Mouse (Mus musculus): ENCODE measurements at regions not wholly inside any gene's neighbourhood (a gene's known extent, or its start where the extent isn't known, plus 50 kb on each side); places are given as distances from the start of the nearest gene placed in this dataset.

DNA sequence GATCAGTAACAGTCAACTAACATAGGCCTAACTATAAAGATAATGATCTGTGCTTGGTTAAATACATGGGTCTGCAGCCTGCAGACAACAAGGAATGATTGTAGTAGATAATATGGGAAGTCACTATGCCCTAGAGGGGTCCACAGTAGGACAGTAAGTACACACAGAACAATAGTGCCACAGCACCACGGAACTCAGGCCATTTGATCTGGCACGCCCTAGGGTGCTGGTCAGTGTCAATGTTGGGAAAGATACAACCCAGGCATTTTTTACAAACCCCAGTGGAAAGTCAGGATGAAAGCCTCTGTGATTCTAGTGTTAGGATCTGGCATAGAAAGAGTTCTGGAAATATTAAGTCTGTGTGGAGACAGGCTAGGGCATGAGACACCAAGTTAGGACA lies 144.4 kb downstream of the Adamts15 start:
- no peak overlapping the region for H3K4me3 ChIP-seq (replicated peaks; ENCODE audit: extremely low read depth, low read depth, low read length)
- WGBS: 93% methylated on average over 2 of the region's 2 CpGs
- H3K4me1 ChIP-seq (ENCODE audit: control insufficient read depth, insufficient read depth, low read length): no peaks in the 10 kb centered on the region
- TF ChIP-seq POLR2A (IDR thresholded peaks at IDR 0.05; ENCODE audit: borderline replicate concordance, extremely low read depth, low read depth, low read length): no peak
- TF ChIP-seq CTCF (IDR thresholded peaks at IDR 0.05; ENCODE audit: insufficient read depth, low read length): no peak
- no peak for DNase-seq

DNA sequence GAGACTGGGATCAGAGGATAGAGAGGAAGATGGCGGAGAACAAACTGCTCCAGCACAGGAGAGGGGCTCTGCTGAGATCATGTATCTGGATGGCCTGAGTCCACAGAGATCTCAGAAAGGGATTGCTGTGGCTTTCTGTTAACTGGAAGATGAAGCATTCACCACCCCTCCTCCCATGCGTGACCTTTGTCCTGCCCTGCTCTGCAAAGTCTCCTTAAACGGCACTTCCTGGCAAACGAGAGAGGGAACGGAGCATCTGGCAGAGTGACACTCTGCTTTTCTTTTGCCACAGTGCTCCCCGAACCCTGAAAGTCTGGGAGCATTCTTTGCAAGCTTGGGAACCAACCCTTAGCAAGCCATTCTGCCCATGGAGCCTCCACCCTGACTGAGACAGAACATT lies 147.1 kb downstream of the Adamts15 start:
- DNase-seq: no peak
- TF ChIP-seq CTCF (IDR thresholded peaks at IDR 0.05; ENCODE audit: insufficient read depth, low read length) (no peak), POLR2A (IDR thresholded peaks at IDR 0.05; ENCODE audit: borderline replicate concordance, extremely low read depth, low read depth, low read length) (no peak)
- 48% methylated on average over 6 of the region's 6 CpGs for WGBS
- no peak overlapping the region for H3K4me3 ChIP-seq (replicated peaks; ENCODE audit: extremely low read depth, low read depth, low read length)
- H3K4me1 ChIP-seq (ENCODE audit: control insufficient read depth, insufficient read depth, low read length): no peaks in the 10 kb centered on the region

GRCm38 (mm10) chr9:30772456-30772855 lies 149.8 kb downstream of the Adamts15 start:
- WGBS: 58% methylated on average over 3 of the region's 3 CpGs
- no peak for DNase-seq
- TF ChIP-seq CTCF (IDR thresholded peaks at IDR 0.05; ENCODE audit: insufficient read depth, low read length) (no peak), POLR2A (IDR thresholded peaks at IDR 0.05; ENCODE audit: borderline replicate concordance, extremely low read depth, low read depth, low read length) (no peak)
- Histone ChIP-seq H3K4me1 (ENCODE audit: control insufficient read depth, insufficient read depth, low read length) (no peaks in the 10 kb centered on the region), H3K4me3 (replicated peaks; ENCODE audit: extremely low read depth, low read depth, low read length) (no peak overlapping the region)

DNA sequence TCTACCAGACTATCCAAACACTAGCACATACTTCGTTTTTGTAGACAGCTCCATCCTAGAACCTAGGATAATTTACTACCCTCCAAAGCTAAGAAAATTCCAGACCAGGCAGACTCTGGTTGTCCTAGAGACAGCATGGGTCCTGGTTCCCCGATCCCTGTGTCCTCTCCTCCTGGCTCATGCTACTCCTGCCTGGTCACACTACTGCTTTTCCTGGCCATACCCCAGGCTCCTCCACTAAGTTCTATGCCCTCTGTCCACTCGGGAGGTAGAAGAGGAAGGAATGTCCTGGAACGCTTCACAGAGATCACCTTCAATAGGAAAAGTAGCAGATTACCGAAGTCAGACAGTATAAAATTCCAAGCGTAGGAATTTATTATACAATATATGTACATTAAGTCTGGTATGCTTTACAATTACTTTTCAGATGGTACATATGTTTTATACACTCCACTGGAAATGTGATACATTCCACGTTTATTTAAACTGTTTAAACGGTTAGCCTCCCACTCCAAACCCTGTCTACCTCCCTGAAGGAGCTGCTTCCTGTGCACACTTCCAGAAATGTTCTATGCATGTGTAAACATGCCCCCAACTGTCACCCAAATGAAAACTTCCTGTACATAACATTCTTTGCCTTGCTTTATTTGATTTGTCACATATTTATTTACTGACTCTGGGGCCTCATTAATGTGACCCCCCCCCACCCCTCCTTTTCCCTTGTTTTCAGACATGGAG lies 151.6 kb downstream of the Adamts15 start:
- Histone ChIP-seq H3K4me3 (replicated peaks; ENCODE audit: extremely low read depth, low read depth, low read length) (no peak overlapping the region), H3K4me1 (ENCODE audit: control insufficient read depth, insufficient read depth, low read length) (no peaks in the 10 kb centered on the region)
- no peak for DNase-seq
- WGBS: 60% methylated on average over 8 of the region's 8 CpGs
- TF ChIP-seq CTCF (IDR thresholded peaks at IDR 0.05; ENCODE audit: insufficient read depth, low read length) (no peak), POLR2A (IDR thresholded peaks at IDR 0.05; ENCODE audit: borderline replicate concordance, extremely low read depth, low read depth, low read length) (no peak)

- no peak overlapping the region for H3K4me3 ChIP-seq (replicated peaks; ENCODE audit: extremely low read depth, low read depth, low read length)
- WGBS: 65% methylated on average over 4 of the region's 4 CpGs
- no peak for TF ChIP-seq POLR2A (IDR thresholded peaks at IDR 0.05; ENCODE audit: borderline replicate concordance, extremely low read depth, low read depth, low read length)
- TF ChIP-seq CTCF (IDR thresholded peaks at IDR 0.05; ENCODE audit: insufficient read depth, low read length): no peak
- DNase-seq: no peak
- no peaks in the 10 kb centered on the region for H3K4me1 ChIP-seq (ENCODE audit: control insufficient read depth, insufficient read depth, low read length)
Measured at GRCm38 (mm10) chr9:30769435-30769729, 152.9 kb downstream of the Adamts15 start.

DNA sequence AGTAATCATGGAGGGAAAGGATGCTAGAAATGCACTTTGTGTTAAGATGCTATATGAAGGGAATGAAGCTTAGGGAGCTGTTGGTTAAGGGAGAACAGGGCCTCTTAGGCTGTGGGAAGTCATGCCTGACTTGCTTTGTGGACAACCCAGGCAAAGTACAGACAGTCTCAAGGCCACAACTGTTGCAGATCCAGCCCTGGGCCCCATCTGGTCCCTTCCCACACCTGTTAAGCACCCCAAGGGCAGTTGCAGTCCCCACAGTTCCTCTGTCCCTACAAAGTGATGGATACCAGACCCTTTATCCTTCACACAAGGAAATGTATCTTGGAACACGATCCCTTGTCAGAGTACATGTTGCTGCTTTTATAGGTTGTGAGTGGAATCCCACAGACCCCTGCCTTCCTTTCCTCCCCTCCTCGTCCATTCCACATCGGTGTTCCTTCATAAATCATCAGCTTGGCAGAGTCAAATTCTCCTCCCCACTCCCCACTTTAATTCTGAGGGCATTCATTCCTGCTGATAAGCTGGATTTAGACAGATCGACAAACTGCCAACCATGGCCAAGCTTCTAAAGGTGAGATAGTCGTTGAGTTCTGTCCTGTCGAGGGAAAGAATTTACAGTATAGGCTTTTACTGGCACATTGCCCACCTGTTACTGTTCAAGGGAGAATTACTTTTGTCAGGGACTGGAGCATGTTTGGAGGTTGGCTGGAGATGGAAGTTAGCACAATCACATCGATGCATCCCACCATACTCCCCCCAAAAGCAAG lies 153.4 kb downstream of the Adamts15 start:
- no peaks in the 10 kb centered on the region for H3K4me1 ChIP-seq (ENCODE audit: control insufficient read depth, insufficient read depth, low read length)
- H3K4me3 ChIP-seq (replicated peaks; ENCODE audit: extremely low read depth, low read depth, low read length): no peak overlapping the region
- 63% methylated on average over 7 of the region's 7 CpGs for WGBS
- TF ChIP-seq CTCF (IDR thresholded peaks at IDR 0.05; ENCODE audit: insufficient read depth, low read length) (no peak), POLR2A (IDR thresholded peaks at IDR 0.05; ENCODE audit: borderline replicate concordance, extremely low read depth, low read depth, low read length) (no peak)
- DNase-seq: no peak

GRCm38 (mm10) chr9:30766701-30767100 lies 155.6 kb downstream of the Adamts15 start:
- Histone ChIP-seq H3K4me1 (ENCODE audit: control insufficient read depth, insufficient read depth, low read length) (no peaks in the 10 kb centered on the region), H3K4me3 (replicated peaks; ENCODE audit: extremely low read depth, low read depth, low read length) (no peak overlapping the region)
- no peak for DNase-seq
- 89% methylated on average over 6 of the region's 6 CpGs for WGBS
- no peak for TF ChIP-seq CTCF (IDR thresholded peaks at IDR 0.05; ENCODE audit: insufficient read depth, low read length)
- TF ChIP-seq POLR2A (IDR thresholded peaks at IDR 0.05; ENCODE audit: borderline replicate concordance, extremely low read depth, low read depth, low read length): no peak

GRCm38 (mm10) chr9:30766171-30766570 lies 156.1 kb downstream of the Adamts15 start:
- DNase-seq: no peak
- Histone ChIP-seq H3K4me1 (ENCODE audit: control insufficient read depth, insufficient read depth, low read length) (no peaks in the 10 kb centered on the region), H3K4me3 (replicated peaks; ENCODE audit: extremely low read depth, low read depth, low read length) (no peak overlapping the region)
- TF ChIP-seq POLR2A (IDR thresholded peaks at IDR 0.05; ENCODE audit: borderline replicate concordance, extremely low read depth, low read depth, low read length) (no peak), CTCF (IDR thresholded peaks at IDR 0.05; ENCODE audit: insufficient read depth, low read length) (no peak)
- WGBS: 79% methylated on average over 3 of the region's 3 CpGs

DNA sequence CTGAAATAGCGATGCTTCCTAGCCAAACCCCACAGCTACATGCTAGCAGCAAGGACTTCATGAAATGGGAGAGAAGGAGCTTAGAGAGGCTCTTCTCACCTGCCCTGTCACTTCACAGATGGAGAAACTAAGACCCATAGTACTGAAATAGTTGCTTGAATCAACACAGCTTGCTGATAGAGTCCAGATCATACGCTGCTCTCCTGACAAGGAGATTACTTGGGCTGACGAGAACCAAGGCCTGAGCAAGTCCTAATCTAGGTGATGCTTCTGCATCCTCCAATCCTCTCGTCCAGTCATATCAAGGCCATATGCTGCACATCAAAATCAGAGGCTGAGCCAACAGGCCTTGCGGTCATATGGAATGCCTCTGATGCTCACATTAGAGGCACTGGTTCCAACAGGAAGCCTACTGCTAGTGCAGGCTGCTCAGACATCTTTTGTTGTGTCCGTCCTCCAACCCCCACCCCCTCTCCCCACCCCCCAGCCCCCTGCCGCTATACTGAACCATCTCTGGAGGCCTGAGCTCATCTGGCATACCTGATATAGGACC lies 157.2 kb downstream of the Adamts15 start:
- WGBS: 82% methylated on average over 7 of the region's 7 CpGs
- DNase-seq: no peak
- no peaks in the 10 kb centered on the region for H3K4me1 ChIP-seq (ENCODE audit: control insufficient read depth, insufficient read depth, low read length)
- H3K4me3 ChIP-seq (replicated peaks; ENCODE audit: extremely low read depth, low read depth, low read length): no peak overlapping the region
- TF ChIP-seq CTCF (IDR thresholded peaks at IDR 0.05; ENCODE audit: insufficient read depth, low read length) (no peak), POLR2A (IDR thresholded peaks at IDR 0.05; ENCODE audit: borderline replicate concordance, extremely low read depth, low read depth, low read length) (no peak)

- H3K4me1 ChIP-seq (ENCODE audit: control insufficient read depth, insufficient read depth, low read length): no peaks in the 10 kb centered on the region
- H3K4me3 ChIP-seq (replicated peaks; ENCODE audit: extremely low read depth, low read depth, low read length): no peak overlapping the region
- 86% methylated on average over 1 of the region's 1 CpGs for WGBS
- no peak for DNase-seq
- no peak for TF ChIP-seq CTCF (IDR thresholded peaks at IDR 0.05; ENCODE audit: insufficient read depth, low read length)
- TF ChIP-seq POLR2A (IDR thresholded peaks at IDR 0.05; ENCODE audit: borderline replicate concordance, extremely low read depth, low read depth, low read length): no peak
Measured at GRCm38 (mm10) chr9:30762913-30763312, 159.3 kb downstream of the Adamts15 start.
